17 mouse cellular contexts compared by ENCODE assay signal in genomic region chr15:31449772-31450171, GRCm38 (mm10). TPM values are rescaled to one million over a fixed set of nuclear protein-coding genes. Genes with fewer than 3 reads are reported as not detected.
DNase-seq lines count a peak whose midpoint lies in the region; ATAC-seq lines count a peak whose summit lies in the region.
"Had no signal": no experiment of that assay in that cellular context is flagged by ENCODE, and none has a peak within 500 bp of the region (broad histone marks: within the 10 kb centered on the region; RNA-seq: fewer than 3 reads in every experiment).

No protein-coding gene starts in this region.

- H3K9ac ChIP-seq in embryonic facial prominence, embryonic 14.5 days (ENCODE audit: low read depth, low read length), result no peak overlapping the region

- WGBS in embryonic facial prominence, embryonic 14.5 days, result 16% methylated on average over 2 of the region's 2 CpGs
- 97% methylated on average over 2 of the region's 2 CpGs for WGBS in macrophage (ENCODE audit: missing documents)

- peaks cover 2% of the 10 kb centered on the region for H3K27me3 ChIP-seq in megakaryocyte, embryonic 14.5 days (replicated peaks)
- H3K27me3 ChIP-seq in embryonic facial prominence, embryonic 14.5 days (replicated peaks; ENCODE audit: control insufficient read depth, insufficient read depth, low read length), result no peaks in the 10 kb centered on the region

- peak overlapping the region; percentile 16 for H3K4me3 ChIP-seq in megakaryocyte, embryonic 14.5 days (replicated peaks)
- H3K4me3 ChIP-seq in embryonic facial prominence, embryonic 14.5 days (ENCODE audit: low read depth, low read length), result no peak overlapping the region
- H3K4me3 ChIP-seq in macrophage (ENCODE audit: inconsistent target), result no peak overlapping the region
- H3K4me3 ChIP-seq: midbrain, embryonic 10.5 days had no signal

- peaks cover 3% of the 10 kb centered on the region for H3K36me3 ChIP-seq in megakaryocyte, embryonic 14.5 days (replicated peaks; ENCODE audit: low read length)
- no peaks in the 10 kb centered on the region for H3K36me3 ChIP-seq in embryonic facial prominence, embryonic 14.5 days (ENCODE audit: control insufficient read depth, insufficient read depth, low read length)
- H3K36me3 ChIP-seq in macrophage (ENCODE audit: inconsistent target), result no peaks in the 10 kb centered on the region
- H3K36me3 ChIP-seq: midbrain, embryonic 10.5 days had no signal

- no peak for DNase-seq in embryonic facial prominence, embryonic 14.5 days (ENCODE audit: low spot score)
- DNase-seq in kidney, postnatal 14 days, result peak; percentile 81
- DNase-seq in thymus, postnatal 25 days, result no peak
- no peak for DNase-seq in gastrocnemius, postnatal 4 days (ENCODE audit: low spot score in 2 of 2)
- DNase-seq in c-Kit-positive CD71-positive TER-119-positive erythroid progenitor cells, embryonic 14.5 days (ENCODE audit: low spot score), result no peak
- DNase-seq: adrenal gland, adult 8-10 months; cerebellum, postnatal 14 days; heart, adult 18-20 months; heart, postnatal 14 days; lung, adult 2 months; right cerebral cortex, postnatal 25 days; thymus, postnatal 36 days had no signal

- H3K4me1 ChIP-seq in megakaryocyte, embryonic 14.5 days, result peaks cover 53% of the 10 kb centered on the region
- H3K4me1 ChIP-seq in embryonic facial prominence, embryonic 14.5 days (ENCODE audit: control insufficient read depth, insufficient read depth, low read length), result 0 out of 2 replicates have a peak, but pooled peaks cover 4% of the 10 kb centered on the region

- H3K9me3 ChIP-seq in megakaryocyte, embryonic 14.5 days, result no peaks in the 10 kb centered on the region
- H3K9me3 ChIP-seq in embryonic facial prominence, embryonic 14.5 days (ENCODE audit: control insufficient read depth, low read length), result no peaks in the 10 kb centered on the region
- H3K9me3 ChIP-seq: midbrain, embryonic 10.5 days had no signal

- H3K4me2 ChIP-seq in embryonic facial prominence, embryonic 14.5 days (ENCODE audit: low read depth, low read length), result no peak overlapping the region

- no peak overlapping the region for H3K27ac ChIP-seq in embryonic facial prominence, embryonic 14.5 days (replicated peaks; ENCODE audit: low read depth, low read length)
- 0 out of 2 replicates have a peak overlapping the region, but pooled peaks have one; percentile 4 for H3K27ac ChIP-seq in macrophage
- H3K27ac ChIP-seq: midbrain, embryonic 10.5 days had no signal

- no peak for ATAC-seq in megakaryocyte, adult 5-6 weeks (ENCODE audit: poor library complexity, severe bottlenecking)
- ATAC-seq in embryonic facial prominence, embryonic 14.5 days (ENCODE audit: low read depth), result peak; percentile 28; the same call in 1 of the 2 replicates
- ATAC-seq: CD4-positive, CD25-positive, alpha-beta regulatory T cell, adult 4 months had no signal

- no peaks in the 10 kb centered on the region for H3K79me2 ChIP-seq in macrophage (ENCODE audit: inconsistent target)

RNA-seq across cellular contexts. Expression of gene Ropn1l, which starts 3.8 kb away (rescaled TPM):
- 6.7 TPM in 1 of 2 replicates, not detected in the other for polyA plus RNA-seq in megakaryocyte, embryonic 14.5 days (2012; ENCODE audit: insufficient read depth, low replicate concordance)
- 1.3 and 1.4 TPM in 2 replicates for total RNA-seq in megakaryocyte, adult 5-6 weeks (2015)
- 1.2 and 1.5 TPM in 2 replicates for total RNA-seq in megakaryocyte, adult 5-6 weeks (2017)
- polyA plus RNA-seq in embryonic facial prominence, embryonic 14.5 days (2014; fragmentation: Nextera tagmentation; extraction: Ambion mirVana), result 2.1 and 3.5 TPM in 2 replicates
- total RNA-seq in macrophage (2018; cell fraction: chromatin; rRNA removed), result 1 to 10 TPM in 18 of 26 experiments, under 1 TPM in 1, not detected in 7; 0.96 to 5.9 (median 1.8) TPM
- 10 to 100 TPM in 10 of 26 experiments, 1 to 10 TPM in 16; 5.2 to 15.6 (median 8.7) TPM for total RNA-seq in macrophage (2018; cell fraction: cytosol; rRNA removed)
- total RNA-seq in macrophage (2018; cell fraction: nucleus; rRNA removed), result 1 to 10 TPM; 1.0 to 7.2 (median 3.2) TPM
- 7.0 to 12.5 TPM (median 7.0 TPM) in 3 replicates for polyA plus RNA-seq in macrophage (2018)
- total RNA-seq in gastrocnemius, postnatal 4 days (2021), result under 1 TPM; 0.39 to 0.57 TPM
- total RNA-seq: heart, adult 18-20 months had no signal
